Mouse (Mus musculus): Measurements from ENCODE around the gene Smarcal1. TPM values are rescaled to one million over a fixed set of nuclear protein-coding genes. Genes with fewer than 3 reads are reported as not detected.

Gene Smarcal1
- polyA plus RNA-seq, 1 experiment from 2014 or later = 38.9 TPM

- H3K4me1 ChIP-seq (ENCODE audit: control insufficient read depth, insufficient read depth, low read length) = peaks cover 3% of the 10 kb centered on the region; the same call in 1 of the 2 replicates
- DNase-seq (ENCODE audit: low spot score) (no peak), ATAC-seq (replicated peaks; ENCODE audit: insufficient number of reproducible peaks, low FRiP score, low TSS enrichment, low read depth) (no peak)
- H3K9me3 ChIP-seq (replicated peaks; ENCODE audit: control insufficient read depth, low read length) = no peaks in the 10 kb centered on the region
- no peak overlapping the region for H3K4me2 ChIP-seq (ENCODE audit: low read depth, low read length)
- 41% methylated on average over 15 of the region's 15 CpGs for WGBS
- no peak overlapping the region for H3K9ac ChIP-seq (replicated peaks; ENCODE audit: low read length)
- H3K27ac ChIP-seq (replicated peaks; ENCODE audit: low read depth, low read length) = no peak overlapping the region
- no peaks in the 10 kb centered on the region for H3K27me3 ChIP-seq (ENCODE audit: control insufficient read depth, insufficient read depth, low read length)
- no peaks in the 10 kb centered on the region for H3K36me3 ChIP-seq (replicated peaks; ENCODE audit: control insufficient read depth, insufficient read depth, low read depth, low read length)
- no peak overlapping the region for H3K4me3 ChIP-seq (ENCODE audit: low read depth, low read length)
Observed at GRCm38 (mm10) chr1:72578351-72578750, 4.7 kb upstream of the Smarcal1 start.

- Histone ChIP-seq H3K36me3 (replicated peaks; ENCODE audit: control insufficient read depth, insufficient read depth, low read depth, low read length) (no peaks in the 10 kb centered on the region), H3K4me2 (ENCODE audit: low read depth, low read length) (no peak overlapping the region), H3K27me3 (ENCODE audit: control insufficient read depth, insufficient read depth, low read length) (no peaks in the 10 kb centered on the region), H3K9ac (replicated peaks; ENCODE audit: low read length) (no peak overlapping the region), H3K9me3 (replicated peaks; ENCODE audit: control insufficient read depth, low read length) (no peaks in the 10 kb centered on the region), H3K4me1 (ENCODE audit: control insufficient read depth, insufficient read depth, low read length) (peaks cover 3% of the 10 kb centered on the region; the same call in 1 of the 2 replicates), H3K27ac (replicated peaks; ENCODE audit: low read depth, low read length) (no peak overlapping the region), H3K4me3 (ENCODE audit: low read depth, low read length) (no peak overlapping the region)
- ATAC-seq (replicated peaks; ENCODE audit: insufficient number of reproducible peaks, low FRiP score, low TSS enrichment, low read depth) = no peak
- peak; percentile 57 for DNase-seq (ENCODE audit: low spot score)
- 28% methylated on average over 4 of the region's 4 CpGs for WGBS
Observed at GRCm38 (mm10) chr1:72578806-72579205, 4.2 kb upstream of the Smarcal1 start.

GRCm38 (mm10) chr1:72583906-72584305 lies 855 bp downstream of the Smarcal1 start:
- ATAC-seq (replicated peaks; ENCODE audit: insufficient number of reproducible peaks, low FRiP score, low TSS enrichment, low read depth) = no peak
- Histone ChIP-seq H3K27ac (replicated peaks; ENCODE audit: low read depth, low read length) (no peak overlapping the region), H3K9ac (replicated peaks; ENCODE audit: low read length) (peak overlapping the region; percentile 69), H3K27me3 (ENCODE audit: control insufficient read depth, insufficient read depth, low read length) (no peaks in the 10 kb centered on the region), H3K36me3 (replicated peaks; ENCODE audit: control insufficient read depth, insufficient read depth, low read depth, low read length) (no peaks in the 10 kb centered on the region), H3K9me3 (replicated peaks; ENCODE audit: control insufficient read depth, low read length) (no peaks in the 10 kb centered on the region), H3K4me1 (ENCODE audit: control insufficient read depth, insufficient read depth, low read length) (no peaks in the 10 kb centered on the region), H3K4me2 (ENCODE audit: low read depth, low read length) (peak overlapping the region; percentile 48), H3K4me3 (ENCODE audit: low read depth, low read length) (peak overlapping the region; percentile 57)
- 71% methylated on average over 4 of the region's 4 CpGs for WGBS
- no peak for DNase-seq (ENCODE audit: low spot score)

- Histone ChIP-seq H3K4me2 (ENCODE audit: low read depth, low read length) (no peak overlapping the region), H3K9me3 (replicated peaks; ENCODE audit: control insufficient read depth, low read length) (no peaks in the 10 kb centered on the region), H3K4me1 (ENCODE audit: control insufficient read depth, insufficient read depth, low read length) (no peaks in the 10 kb centered on the region), H3K36me3 (replicated peaks; ENCODE audit: control insufficient read depth, insufficient read depth, low read depth, low read length) (no peaks in the 10 kb centered on the region; the same call in 1 of the 2 replicates), H3K4me3 (ENCODE audit: low read depth, low read length) (no peak overlapping the region), H3K27ac (replicated peaks; ENCODE audit: low read depth, low read length) (no peak overlapping the region), H3K27me3 (ENCODE audit: control insufficient read depth, insufficient read depth, low read length) (no peaks in the 10 kb centered on the region), H3K9ac (replicated peaks; ENCODE audit: low read length) (no peak overlapping the region)
- 91% methylated on average over 17 of the region's 17 CpGs for WGBS
- ATAC-seq (replicated peaks; ENCODE audit: insufficient number of reproducible peaks, low FRiP score, low TSS enrichment, low read depth) (no peak), DNase-seq (ENCODE audit: low spot score) (no peak)
Observed at GRCm38 (mm10) chr1:72585971-72586875, 3.2 kb downstream of the Smarcal1 start.

- no peaks in the 10 kb centered on the region for H3K9me3 ChIP-seq (replicated peaks; ENCODE audit: control insufficient read depth, low read length)
- no peaks in the 10 kb centered on the region for H3K27me3 ChIP-seq (ENCODE audit: control insufficient read depth, insufficient read depth, low read length)
- H3K4me1 ChIP-seq (ENCODE audit: control insufficient read depth, insufficient read depth, low read length) = no peaks in the 10 kb centered on the region
- H3K4me3 ChIP-seq (ENCODE audit: low read depth, low read length) = no peak overlapping the region
- ATAC-seq (replicated peaks; ENCODE audit: insufficient number of reproducible peaks, low FRiP score, low TSS enrichment, low read depth) (no peak), DNase-seq (ENCODE audit: low spot score) (no peak)
- 92% methylated on average over 15 of the region's 15 CpGs for WGBS
- H3K27ac ChIP-seq (replicated peaks; ENCODE audit: low read depth, low read length) = no peak overlapping the region
- H3K9ac ChIP-seq (replicated peaks; ENCODE audit: low read length) = no peak overlapping the region
- H3K36me3 ChIP-seq (replicated peaks; ENCODE audit: control insufficient read depth, insufficient read depth, low read depth, low read length) = no peaks in the 10 kb centered on the region; the same call in 1 of the 2 replicates
- no peak overlapping the region for H3K4me2 ChIP-seq (ENCODE audit: low read depth, low read length)
Observed at GRCm38 (mm10) chr1:72587532-72587931, 4.5 kb downstream of the Smarcal1 start.

- 88% methylated on average over 2 of the region's 2 CpGs for WGBS
- Histone ChIP-seq H3K4me3 (ENCODE audit: low read depth, low read length) (no peak overlapping the region), H3K27me3 (ENCODE audit: control insufficient read depth, insufficient read depth, low read length) (no peaks in the 10 kb centered on the region), H3K4me2 (ENCODE audit: low read depth, low read length) (no peak overlapping the region), H3K4me1 (ENCODE audit: control insufficient read depth, insufficient read depth, low read length) (no peaks in the 10 kb centered on the region), H3K9ac (replicated peaks; ENCODE audit: low read length) (no peak overlapping the region), H3K27ac (replicated peaks; ENCODE audit: low read depth, low read length) (no peak overlapping the region), H3K36me3 (replicated peaks; ENCODE audit: control insufficient read depth, insufficient read depth, low read depth, low read length) (no peaks in the 10 kb centered on the region; the same call in none of the 2 replicates), H3K9me3 (replicated peaks; ENCODE audit: control insufficient read depth, low read length) (no peaks in the 10 kb centered on the region)
- ATAC-seq (replicated peaks; ENCODE audit: insufficient number of reproducible peaks, low FRiP score, low TSS enrichment, low read depth) (no peak), DNase-seq (ENCODE audit: low spot score) (no peak)
Observed at GRCm38 (mm10) chr1:72588763-72589162, 5.7 kb downstream of the Smarcal1 start.

- Histone ChIP-seq H3K9me3 (replicated peaks; ENCODE audit: control insufficient read depth, low read length) (no peaks in the 10 kb centered on the region), H3K27me3 (ENCODE audit: control insufficient read depth, insufficient read depth, low read length) (no peaks in the 10 kb centered on the region), H3K9ac (replicated peaks; ENCODE audit: low read length) (no peak overlapping the region), H3K4me2 (ENCODE audit: low read depth, low read length) (no peak overlapping the region), H3K36me3 (replicated peaks; ENCODE audit: control insufficient read depth, insufficient read depth, low read depth, low read length) (no peaks in the 10 kb centered on the region; the same call in none of the 2 replicates), H3K27ac (replicated peaks; ENCODE audit: low read depth, low read length) (no peak overlapping the region), H3K4me3 (ENCODE audit: low read depth, low read length) (no peak overlapping the region), H3K4me1 (ENCODE audit: control insufficient read depth, insufficient read depth, low read length) (no peaks in the 10 kb centered on the region)
- ATAC-seq (replicated peaks; ENCODE audit: insufficient number of reproducible peaks, low FRiP score, low TSS enrichment, low read depth) = no peak
- no peak for DNase-seq (ENCODE audit: low spot score)
- WGBS = 87% methylated on average over 4 of the region's 4 CpGs
Observed at GRCm38 (mm10) chr1:72590636-72591035, 7.6 kb downstream of the Smarcal1 start.

- Histone ChIP-seq H3K27me3 (ENCODE audit: control insufficient read depth, insufficient read depth, low read length) (no peaks in the 10 kb centered on the region), H3K4me2 (ENCODE audit: low read depth, low read length) (no peak overlapping the region), H3K4me3 (ENCODE audit: low read depth, low read length) (no peak overlapping the region), H3K9ac (replicated peaks; ENCODE audit: low read length) (no peak overlapping the region), H3K27ac (replicated peaks; ENCODE audit: low read depth, low read length) (no peak overlapping the region), H3K9me3 (replicated peaks; ENCODE audit: control insufficient read depth, low read length) (no peaks in the 10 kb centered on the region), H3K36me3 (replicated peaks; ENCODE audit: control insufficient read depth, insufficient read depth, low read depth, low read length) (no peaks in the 10 kb centered on the region; the same call in none of the 2 replicates), H3K4me1 (ENCODE audit: control insufficient read depth, insufficient read depth, low read length) (no peaks in the 10 kb centered on the region)
- DNase-seq (ENCODE audit: low spot score) = no peak
- WGBS = 83% methylated on average over 3 of the region's 3 CpGs
- ATAC-seq (replicated peaks; ENCODE audit: insufficient number of reproducible peaks, low FRiP score, low TSS enrichment, low read depth) = no peak
Observed at GRCm38 (mm10) chr1:72592350-72592749, 9.3 kb downstream of the Smarcal1 start.
